Mouse (Mus musculus): ENCODE measurements around the gene Sema4d.

Sema4d gene

DNA sequence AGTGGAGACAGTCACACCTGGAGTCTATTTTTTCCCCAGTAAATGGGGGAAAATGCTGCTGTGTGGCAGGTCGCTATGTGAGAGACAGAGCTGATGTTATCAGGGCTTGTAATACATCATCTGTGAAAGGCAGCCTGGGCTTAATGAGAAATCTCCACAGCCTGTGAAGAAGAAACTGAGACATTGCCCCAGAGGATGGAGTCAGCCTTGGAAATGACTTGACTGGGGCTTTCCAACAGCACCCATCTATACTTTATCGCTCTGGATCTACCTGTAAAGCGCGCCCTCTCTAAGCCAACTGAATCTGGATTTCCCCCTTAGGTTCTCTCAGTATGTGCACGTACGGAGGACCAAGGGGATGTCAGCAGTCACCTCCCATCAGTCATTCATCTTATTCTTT lies 21.1 kb upstream of the Sema4d start:
- DNase-seq (ENCODE audit: low spot score in 2 of 2), result no peak

DNA sequence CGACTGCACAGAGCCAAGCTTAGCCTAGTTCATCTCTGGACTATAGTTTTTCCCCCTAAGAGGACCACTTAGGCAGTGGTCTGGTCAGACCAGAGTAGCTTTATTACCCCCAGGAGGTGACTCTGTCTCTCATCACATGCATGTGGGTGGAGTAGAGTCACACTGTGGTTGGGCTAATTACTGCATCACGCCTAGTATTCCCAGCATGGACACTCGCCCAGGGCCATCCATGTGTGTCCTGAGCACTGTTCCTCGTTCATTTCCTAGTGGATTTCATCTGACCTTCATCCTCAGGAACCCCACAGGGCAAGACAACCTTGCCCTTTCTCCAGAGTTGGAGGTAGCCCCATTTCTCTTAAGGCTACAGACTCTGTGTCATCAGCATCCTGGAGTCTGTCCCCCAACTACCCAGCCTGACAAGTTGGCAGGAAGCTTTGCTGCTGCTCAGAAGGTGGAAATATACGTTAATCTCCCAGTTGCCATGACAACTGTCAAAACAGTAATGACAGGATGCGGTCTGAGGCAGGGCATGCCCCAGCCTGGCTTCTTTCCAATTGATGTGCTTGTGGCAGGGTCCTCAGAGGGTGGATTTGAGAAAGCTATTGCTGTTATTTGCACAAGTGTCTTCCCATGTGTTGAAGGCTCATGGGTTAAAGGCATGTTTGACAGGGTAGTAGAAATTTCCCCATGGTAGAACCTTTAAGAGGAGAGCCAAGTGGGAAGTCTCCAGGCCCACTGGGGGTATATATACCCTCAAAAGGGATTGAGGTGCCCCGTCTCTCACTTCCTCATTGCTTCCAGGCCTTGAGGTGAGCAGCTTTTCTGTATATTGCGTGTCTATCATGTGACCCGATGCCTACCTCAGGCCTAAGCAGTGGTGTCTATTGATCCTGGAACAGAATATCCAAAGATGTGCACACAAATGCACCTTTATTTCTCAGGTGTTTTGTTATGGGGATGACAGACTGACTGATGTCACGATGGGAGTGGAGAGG lies 20.4 kb upstream of the Sema4d start:
- no peak for DNase-seq (ENCODE audit: low spot score in 2 of 2)

DNA sequence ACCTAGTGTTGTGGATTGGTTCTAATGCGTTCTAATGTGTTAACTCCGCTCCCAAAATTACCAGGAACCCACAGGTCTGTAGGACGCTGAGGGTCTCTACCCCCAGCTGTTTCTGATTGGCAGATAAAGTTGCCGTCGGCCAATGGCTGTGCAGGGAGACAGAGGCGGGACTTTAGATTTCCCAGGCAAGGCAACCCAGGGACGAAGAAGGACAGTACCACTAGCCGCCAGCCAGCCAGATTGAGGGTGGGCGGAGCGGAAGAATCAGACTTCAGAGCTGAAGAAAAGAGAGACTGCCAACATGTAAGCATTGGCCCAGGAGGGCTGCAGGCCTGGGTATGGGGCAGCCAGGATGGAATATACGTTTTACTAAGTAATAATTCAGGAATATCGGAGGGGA lies 14.6 kb upstream of the Sema4d start:
- DNase-seq (ENCODE audit: low spot score in 2 of 2), result no peak

DNA sequence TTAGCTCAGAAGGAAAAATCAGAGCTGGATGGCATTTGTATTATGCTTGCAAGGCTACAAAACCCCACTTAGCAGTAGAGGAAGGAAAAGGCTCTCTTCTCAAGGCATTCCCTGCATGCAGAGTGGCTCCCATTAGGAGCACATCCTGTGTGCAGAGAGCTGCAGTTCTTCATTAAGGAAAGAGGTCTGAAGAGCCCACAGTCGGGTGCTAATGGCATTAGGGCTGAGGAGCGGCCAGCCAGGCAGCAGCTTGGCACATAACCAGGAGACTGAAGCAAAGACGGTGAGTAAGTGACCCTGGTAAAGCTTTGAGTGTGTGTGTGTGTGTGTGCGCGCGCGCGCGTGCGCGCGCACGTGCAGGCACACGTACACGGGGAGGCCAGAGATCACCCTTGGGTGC lies 12.7 kb upstream of the Sema4d start:
- no peak for DNase-seq (ENCODE audit: low spot score in 2 of 2)

DNA sequence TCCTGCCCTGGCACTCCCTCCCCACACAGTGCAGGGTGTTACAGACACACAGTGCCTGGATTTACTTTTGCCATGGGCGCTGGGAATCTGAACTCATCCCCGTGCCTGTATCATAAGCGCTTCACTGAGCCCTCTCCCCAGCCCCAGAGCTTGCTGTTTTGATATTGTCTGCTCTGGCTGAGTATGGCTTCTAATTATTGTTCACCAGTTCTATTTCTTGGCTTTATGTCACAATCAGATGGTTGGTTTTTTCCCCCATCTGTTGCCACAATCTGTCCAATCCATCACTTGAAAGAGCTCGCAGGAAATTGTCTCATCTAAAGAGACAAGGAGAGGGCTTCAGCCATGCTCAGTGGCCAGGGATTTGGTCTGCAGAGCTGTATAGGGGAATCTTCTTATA lies 12.1 kb upstream of the Sema4d start:
- DNase-seq (ENCODE audit: low spot score in 2 of 2), result no peak

DNA sequence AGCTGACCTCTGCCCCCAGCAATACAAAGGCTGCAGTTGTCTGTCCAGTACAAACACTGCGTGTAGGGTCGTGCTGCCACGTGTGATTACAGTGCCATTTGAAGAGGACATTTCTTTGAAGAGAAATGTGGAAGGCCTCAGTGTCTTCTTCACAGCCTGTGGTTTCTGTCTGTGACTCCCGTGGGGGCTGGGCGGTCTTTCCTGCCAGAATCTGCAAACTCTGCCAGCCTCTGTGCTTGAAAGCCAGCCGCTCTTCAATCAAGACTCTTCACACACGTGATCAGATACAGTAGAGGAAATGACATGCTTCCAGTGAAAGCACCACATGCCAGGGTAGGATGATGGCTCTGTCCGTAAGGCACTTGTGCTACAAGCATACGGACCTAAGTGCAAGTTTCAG lies 7.4 kb upstream of the Sema4d start:
- DNase-seq (ENCODE audit: low spot score in 2 of 2), result no peak

DNA sequence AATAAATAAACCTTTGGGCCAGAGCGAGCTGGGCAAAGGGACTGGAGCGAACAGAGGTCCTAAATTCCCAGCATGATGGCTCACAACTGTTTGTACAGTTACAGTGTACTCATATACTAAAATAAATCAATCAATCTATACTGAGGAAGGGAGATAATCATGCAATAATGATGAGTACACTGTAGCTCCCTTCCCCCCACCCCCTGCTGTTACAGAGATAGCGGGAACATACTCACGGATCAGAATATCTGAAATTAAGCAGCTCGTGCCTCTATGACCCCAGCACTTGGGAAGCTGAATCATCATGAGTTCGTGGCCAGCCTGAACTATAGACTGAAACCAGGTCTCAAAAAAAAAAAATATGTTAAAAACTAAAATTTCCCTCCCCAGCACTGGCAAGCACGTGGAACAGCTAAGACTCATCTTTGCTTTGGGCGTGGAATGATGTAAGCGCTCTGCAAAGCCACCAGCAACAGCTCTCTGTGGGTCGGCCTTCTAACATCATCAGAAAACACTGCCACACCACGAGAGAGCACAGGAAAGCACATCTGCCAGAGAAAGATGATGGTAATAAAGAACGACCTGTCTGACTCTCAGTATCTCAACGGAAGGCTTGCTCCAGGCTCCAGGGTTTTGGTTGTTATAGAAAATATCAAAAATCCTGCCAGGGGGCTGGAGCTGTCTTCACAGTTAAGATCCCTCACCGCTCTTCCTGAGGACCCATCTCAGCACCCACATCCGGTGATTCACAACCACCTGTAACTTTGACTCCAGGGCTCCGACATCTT lies 6.4 kb upstream of the Sema4d start:
- no peak for DNase-seq (ENCODE audit: low spot score in 2 of 2)

DNA sequence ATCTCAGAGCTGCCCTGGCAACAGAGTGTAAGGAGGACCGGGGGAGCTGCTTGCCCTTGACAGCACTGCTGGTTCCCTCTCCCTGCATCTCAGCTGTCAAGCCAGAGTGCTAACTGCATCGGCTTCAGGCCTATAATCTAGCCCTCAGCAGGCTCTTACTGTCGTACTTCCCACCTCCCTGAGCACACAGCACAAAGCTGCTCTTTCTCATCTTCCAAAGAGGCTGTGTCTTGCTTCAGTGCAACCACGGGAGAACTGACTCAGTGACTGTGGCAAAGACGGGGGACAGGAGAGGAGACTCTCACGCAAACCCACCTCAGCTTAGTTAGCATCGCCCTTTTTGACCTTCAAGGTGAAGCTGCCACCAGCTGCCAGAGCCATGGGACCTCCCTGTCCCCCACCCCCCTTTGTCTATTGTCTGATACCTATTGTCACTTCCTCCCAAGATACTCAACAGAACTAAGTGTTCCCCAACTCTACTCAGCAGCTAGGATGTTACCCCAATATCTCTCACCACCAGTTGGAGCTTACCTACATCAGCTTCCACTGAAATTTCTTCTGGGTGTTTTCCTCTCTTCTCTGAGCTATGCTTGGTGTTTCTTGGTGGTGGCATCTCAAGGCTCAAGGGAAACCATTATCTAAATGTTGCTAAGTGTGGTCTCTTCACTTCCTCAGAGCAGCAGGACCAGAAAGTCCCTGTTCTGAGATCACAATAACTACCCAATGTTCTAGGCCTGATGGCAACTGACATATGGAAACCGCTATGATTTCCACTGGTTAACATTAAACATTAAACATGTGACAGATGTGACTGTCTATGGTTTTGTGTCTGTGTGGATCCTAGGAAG lies 4.6 kb upstream of the Sema4d start:
- DNase-seq (ENCODE audit: low spot score in 2 of 2), result no peak

DNA sequence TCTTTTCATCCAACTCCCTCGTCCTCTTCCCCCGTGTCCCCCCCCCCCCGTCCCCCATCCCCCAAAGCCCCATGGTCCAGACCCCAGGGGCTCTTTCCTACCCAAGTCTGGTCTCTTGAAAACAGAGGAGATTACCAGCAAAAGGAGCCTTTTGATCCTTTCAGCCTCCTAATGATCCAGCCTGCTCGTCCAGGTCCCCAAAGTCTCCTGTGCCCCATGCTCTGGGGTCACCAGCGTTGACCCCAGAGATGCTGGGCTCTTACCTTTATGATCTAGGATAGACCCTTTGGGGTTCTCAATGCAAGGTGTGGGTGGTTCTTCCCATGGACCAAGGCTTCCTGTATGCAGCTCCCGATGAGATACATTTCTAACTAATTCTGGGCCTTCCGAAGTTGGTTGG lies 401 bp upstream of the Sema4d start:
- DNase-seq (ENCODE audit: low spot score in 2 of 2), result no peak

DNA sequence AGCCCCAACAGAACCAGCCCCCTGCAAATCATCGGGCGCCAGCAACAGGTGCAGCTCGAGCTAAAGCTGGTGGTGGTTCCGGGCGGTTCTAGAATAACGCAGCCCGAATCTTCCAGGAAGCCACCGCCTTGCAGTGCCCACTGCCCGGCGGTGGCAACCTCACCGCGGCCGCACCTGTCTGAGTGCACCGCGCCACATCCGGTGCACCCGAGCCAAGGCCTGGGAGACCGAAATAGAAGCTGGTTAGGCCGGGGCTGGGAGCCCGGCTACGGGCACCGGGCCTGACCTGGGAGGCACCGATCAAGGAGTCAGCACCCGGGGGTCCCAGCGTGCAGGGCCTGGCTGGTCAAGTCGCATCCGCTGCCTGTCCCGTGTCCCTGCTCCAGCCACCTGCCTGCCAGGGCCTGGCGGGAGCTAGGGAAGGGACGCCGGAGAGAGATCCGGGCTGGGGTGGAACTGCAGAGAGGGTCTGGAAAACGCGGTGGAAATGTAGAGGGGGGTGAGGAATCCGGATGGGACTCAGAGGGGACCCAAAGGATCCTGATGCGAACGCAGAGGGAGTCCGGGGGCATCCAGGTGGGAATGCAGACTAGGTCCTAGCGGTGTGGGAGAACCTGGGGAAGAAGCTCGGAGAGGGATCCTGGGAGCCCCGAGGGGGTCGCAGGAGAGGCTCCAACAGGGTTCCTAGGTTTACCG lies 670 bp downstream of the Sema4d start:
- DNase-seq (ENCODE audit: low spot score in 2 of 2), result peak in 1 of 2 experiments; percentile 47

DNA sequence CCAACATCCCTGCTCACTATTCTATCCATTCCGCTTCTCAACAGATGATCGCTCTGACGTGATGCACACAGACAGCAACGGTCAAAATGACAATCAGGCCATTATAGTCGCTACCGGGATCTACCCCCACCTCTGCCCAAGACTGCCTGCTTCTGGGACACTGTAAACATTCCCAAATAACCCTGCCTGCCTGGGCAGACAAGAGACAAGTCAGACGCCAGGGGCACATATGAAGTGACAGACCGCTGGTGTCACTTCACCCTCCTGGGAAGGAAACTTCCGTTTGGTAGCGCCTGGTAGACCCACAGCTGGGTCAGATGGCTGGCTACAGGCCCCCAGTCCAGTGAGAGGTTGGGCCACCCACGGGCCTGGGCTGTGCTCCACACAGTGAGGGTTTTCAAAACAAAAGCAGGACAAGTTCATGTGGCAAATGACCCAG lies 1.4 kb downstream of the Sema4d start:
- no peak for DNase-seq (ENCODE audit: low spot score in 2 of 2)

DNA sequence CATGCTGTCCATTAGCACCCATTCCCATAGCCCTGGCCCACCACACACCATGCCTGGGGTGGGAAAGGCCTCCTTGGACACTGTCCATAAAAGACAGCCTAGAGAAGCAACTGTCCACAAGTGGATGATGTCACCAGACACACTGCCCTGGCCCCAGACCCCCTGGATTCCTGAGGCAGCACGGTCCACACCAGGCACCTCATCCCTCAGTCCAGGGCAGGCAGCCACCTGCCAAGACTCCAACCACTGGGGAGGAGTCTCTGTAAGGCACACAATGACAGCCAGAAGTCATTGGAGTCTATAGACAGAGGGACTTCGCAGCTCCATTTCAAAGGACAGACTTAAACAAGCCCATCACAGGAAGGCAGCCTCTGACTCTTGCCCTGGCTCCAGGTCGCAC lies 1.9 kb downstream of the Sema4d start:
- DNase-seq (ENCODE audit: low spot score in 2 of 2), result no peak

DNA sequence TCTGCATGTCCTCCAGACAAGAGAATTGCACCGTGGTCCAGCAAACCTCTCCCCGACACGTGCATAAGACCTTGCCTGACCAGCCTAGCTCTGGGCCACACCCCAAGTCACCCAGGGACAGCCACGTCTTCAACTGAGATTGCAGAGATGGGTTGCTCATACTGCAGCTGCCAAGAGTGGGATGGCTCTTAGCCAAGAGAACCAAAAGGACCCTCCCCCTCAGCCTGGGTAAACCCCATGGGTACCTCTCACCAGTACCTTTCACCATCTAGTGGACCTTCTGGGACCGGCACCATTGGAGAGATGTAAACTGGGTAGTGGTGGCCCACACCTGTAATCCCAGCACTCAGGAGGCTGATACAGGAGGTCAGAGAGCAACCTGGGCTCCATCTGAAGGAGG lies 2.8 kb downstream of the Sema4d start:
- DNase-seq (ENCODE audit: low spot score in 2 of 2), result no peak

DNA sequence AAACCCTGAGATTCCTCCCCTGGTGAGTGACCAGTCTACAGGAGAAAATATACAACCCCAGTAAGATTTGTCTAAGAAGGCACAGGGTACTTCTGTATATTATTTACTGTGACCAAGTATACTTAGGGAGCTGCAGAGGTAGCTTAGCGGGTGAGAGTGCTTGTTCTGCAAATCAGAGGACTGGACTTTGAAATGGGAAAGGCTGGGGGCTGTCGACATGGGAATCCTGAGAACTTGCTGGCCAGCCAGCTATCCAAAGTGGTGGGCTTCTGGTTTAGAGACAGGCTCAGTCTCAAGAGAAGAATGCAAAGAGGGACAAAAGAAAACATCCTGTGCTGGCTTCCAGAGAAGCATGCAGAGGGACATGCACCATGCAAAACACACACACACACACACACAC lies 5.7 kb downstream of the Sema4d start:
- no peak for DNase-seq (ENCODE audit: low spot score in 2 of 2)

DNA sequence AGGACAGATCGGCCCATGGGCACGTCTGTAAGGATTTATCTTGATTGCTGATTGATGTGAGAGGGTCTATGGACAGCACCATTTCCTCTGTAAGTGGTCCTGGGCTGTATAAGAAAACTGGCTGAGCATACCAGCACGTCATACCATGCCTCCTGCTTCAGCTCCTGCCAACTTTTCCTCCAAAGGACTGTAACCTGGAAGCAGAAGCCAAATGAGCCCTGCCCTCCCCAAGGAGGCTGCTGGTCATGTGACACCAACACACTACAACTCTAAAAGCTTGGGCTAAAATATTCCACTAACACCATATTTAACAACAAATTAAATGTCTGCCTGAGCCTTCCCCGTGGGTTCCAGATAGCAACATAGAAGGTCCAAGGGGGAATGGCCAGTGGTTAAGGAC lies 6.9 kb downstream of the Sema4d start:
- no peak for DNase-seq (ENCODE audit: low spot score in 2 of 2)

DNA sequence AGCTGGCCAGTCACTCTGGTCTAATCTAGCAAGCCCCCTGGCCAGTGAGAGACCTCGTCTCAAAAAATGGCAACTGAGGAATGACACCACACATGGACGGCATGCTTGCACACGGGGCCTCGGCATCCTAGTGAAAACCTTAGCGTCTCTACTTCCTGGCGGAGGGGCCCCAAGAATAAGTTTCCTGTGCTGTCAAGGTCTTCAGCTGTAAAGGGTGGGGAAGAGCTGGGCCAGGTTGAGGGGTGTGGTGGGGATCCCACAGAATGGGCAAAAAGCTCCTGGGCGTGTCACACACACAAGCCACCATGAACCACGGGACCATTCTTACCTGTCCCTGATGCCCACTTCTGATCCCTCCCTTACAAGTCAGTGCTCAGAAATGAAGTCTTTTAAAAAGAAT lies 9.1 kb downstream of the Sema4d start:
- no peak for DNase-seq (ENCODE audit: low spot score in 2 of 2)

DNA sequence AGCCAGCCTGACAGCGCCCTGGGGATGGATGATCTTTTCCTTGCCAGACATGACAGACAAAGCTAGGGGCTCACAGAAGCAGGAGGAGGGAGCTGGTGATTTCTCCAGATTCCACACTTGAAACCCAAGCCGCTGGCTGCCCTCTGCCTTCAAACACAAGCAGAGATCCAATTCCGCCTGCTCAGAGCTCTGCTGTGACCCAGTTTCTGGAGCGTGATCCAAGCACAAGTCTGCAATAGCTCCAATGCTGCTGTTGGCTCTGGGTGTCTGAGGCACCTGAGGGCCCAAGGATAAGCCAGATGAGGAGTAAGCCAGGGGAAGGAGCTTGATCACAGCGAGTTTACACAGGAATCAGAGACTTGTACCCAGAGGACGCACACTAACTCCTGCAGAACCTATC lies 9.7 kb downstream of the Sema4d start:
- DNase-seq (ENCODE audit: low spot score in 2 of 2), result no peak

DNA sequence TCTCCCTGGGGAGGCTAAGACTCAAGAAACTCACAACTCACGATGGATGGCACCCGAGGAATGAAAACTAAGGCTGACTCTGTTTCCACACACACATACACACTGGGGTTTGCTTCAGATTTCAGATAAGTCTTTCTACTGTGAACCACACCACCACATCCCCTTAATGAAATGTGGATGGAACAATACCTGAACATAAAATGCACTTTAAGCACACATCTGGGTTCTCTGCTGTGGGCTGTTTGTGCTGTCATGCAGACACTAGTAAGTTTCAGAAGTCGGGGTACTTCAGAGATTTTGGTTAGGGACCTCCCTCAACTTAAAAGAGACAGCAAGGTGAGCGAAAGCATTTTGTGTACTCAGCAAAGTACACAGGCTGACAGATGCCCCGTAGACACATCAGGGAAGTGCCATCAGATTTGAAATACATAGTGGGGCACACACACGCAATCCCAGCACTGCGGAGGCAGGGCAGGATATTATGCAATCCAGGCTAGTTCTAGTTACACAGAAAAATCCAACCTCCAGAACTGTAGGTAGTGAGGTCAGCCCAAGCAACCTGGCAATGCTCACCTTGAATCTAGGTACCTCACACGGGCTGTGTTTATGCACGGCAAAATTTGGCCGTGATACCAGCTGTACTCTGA lies 12.9 kb downstream of the Sema4d start:
- DNase-seq (ENCODE audit: low spot score in 2 of 2), result no peak

DNA sequence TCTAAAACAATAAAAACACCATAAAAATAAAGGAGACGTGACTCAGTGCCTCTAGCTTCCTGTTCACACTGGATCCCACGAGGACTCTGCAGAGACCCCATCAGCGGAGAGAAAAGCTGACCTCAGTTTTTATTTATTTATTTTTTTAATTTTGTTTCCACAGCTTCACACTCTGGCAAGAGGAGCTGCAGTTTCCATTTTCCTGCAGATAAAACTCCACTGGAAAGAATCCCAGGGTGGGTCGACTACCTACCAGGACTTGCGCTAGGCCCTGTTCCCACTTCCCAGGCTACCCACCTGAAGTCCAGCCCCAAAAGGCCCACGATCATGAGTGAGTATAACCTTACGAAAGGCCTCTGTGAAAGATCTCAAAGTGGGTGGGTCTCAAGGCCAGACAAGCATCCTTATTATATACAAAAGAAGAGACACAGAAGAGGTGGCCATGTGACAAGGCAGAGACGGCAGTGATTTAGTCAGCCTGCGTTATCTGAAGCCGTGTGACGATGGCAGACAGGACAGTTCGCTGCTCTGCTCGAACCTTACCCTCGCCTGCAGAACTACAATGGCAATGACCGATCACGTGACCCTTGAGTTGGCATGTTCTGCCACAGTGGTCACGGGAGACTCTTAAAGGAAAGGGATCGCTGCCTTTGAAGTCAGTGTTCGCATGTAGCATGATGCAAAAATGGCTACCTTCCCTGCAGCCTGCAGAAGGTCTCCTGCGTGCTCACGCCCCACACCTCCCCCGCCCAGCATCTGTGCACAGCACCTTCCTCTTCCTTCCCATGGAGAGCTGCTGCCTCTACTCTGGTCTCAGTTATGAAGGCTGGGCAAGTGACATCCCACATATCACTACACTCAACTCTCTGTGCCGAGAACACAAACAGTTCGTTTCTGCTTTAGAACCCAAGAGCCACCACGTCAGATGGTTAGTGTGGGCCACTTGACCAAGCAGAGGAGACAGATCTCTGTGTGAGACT lies 14.3 kb downstream of the Sema4d start:
- DNase-seq (ENCODE audit: low spot score in 2 of 2), result no peak
